Mouse (Mus musculus): Measurements from ENCODE around the gene Aasdhppt. TPM values are rescaled to one million over a fixed set of nuclear protein-coding genes. Genes with fewer than 3 reads are reported as not detected.
A peak's percentile ranks its signal among the peaks of the same experiment; 100 is the strongest.

Gene Aasdhppt
- 30.7 and 35.0 TPM in 2 replicates for total RNA-seq (2014; fragmentation: Nextera tagmentation)
- 24.6 and 28.7 TPM in 2 replicates for total RNA-seq (2017)

DNA sequence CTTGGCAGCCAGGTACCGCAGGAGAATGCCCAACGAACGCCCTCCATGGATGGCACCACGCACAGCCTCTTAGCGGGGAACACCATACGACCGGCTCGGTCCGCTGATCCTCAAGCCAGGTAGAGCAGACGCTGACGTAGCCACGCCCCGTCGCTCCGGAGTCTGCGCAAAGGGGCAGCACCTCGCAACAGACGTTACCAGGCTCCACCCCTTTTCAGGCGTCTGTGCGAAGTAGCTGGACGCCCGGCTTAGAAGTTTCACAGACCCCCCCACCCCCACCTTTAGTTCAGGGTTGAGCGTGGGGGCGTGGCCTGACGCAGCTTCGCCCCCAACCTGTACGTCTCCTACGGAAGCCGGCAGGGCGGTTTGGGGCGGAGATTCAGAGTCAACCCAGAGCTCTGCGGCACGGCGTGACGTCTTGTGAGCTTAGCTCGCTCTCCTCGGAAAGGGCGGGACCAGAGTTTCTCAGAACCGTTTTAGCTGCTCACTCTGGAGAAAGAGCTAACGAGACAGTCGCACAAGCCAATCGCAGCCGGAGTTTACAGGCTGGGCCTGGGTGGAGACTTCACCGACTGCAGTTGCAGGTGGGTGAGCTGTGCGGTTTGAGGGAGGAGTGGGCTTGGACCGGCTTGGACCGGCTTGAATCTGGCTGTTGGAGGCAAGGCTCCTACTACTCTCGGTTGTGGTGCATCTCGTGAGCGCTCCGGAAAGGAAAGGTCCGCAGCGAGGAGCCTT lies at the start of gene Aasdhppt, which contains the start of gene Kbtbd3:
Gene Aasdhppt (minus strand): TSS at position 121 of the 735 bp plus-strand sequence.
Gene Kbtbd3 (plus strand): TSS at position 483 of the 735 bp plus-strand sequence.
- peak; percentile 79 for ATAC-seq (replicated peaks; ENCODE audit: poor library complexity, severe bottlenecking)

DNA sequence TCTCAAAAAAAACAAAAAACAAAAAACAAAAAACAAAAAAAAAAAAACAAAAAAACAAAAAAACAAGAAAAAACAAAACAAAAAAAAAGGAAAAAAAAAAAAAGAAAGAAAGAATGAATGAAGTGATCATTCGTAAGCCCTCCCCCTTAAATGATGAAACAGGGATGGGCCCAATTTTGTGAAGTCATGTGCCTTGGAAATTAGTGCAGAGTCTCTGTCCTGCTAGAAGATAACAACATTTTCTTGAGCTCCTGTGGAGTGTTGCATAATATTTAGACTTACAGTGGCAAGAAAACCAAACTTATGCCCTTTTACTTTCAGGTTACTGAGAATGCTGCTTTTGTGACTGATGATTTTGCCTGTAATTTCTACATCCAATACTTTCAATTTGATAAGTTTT lies 43.9 kb upstream of the Aasdhppt start:
- no peak for ATAC-seq (replicated peaks; ENCODE audit: poor library complexity, severe bottlenecking)

DNA sequence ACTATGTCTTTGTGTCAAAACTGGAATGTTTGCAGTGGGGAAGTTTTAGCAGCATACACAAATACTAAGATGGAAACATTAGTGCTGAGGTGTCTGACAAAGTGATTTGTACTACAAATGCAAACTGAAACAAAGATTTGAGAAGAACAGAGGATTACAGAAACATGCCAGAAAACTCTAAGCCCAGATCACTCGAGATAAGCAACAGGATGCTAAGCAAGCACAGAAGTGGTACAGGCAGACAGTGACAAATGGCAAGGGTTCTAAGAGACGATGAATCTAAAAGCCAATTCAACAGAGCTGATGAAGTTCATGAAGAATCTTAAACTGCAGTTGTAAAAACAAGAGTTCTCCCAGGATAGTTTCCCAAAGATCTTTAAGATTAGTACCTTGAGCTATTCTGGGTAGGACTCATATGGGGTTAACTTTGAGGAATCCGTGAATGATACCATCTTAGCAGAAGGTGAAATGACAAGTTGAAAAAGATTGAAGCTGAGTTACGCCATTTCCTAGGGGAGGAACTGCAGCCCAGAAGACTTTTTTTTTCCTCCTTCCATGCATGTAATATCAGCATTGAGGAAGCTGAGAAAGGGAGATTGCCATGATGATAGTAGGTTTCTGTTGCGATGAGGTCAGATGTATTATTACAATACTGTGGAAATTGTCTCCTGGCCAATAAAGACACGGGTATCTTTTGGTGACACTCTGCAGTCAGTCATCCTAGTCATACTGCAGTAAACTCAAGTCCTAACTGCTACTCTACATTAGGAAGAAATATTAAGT lies 9.9 kb upstream of the Aasdhppt start:
- peak; percentile 99 for ATAC-seq (replicated peaks; ENCODE audit: poor library complexity, severe bottlenecking)

DNA sequence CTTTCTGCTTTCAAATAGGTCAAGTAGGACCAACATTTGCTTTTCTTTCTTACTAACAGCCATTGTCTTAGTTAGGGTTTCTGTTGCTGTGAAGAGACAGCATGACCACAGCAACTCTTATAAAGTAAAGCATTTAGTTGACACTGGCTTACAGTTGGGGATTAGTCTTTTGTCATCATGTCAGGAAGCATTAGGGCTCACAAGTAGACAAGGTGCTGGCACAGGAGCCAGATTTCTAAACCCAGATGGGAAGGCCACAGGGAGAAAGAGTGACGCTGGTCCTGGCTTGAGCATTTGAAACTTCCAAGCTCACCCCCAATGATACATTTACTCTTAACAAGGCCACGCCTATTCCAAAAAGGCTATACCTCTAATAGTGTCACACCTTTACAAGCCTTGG lies 6.5 kb upstream of the Aasdhppt start:
- no peak for ATAC-seq (replicated peaks; ENCODE audit: poor library complexity, severe bottlenecking)

DNA sequence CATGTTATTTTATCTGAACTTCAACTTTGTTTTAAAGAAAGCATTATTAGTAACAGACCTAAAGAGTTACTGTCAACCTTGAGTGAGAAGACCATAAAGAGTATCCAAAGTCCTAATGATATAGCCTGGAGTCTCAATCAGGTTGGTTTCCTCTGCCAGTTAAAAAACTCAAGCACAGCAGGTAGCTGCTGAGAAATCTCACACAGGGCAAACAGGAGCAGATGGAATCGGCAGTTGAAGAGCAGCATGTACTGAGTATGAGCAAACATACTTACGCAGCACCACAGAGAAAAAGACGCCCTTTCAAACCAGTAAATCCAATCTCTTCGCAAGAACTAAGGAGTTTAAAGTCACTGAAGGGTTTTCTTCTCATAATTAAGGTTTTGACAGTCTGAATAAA lies 4.7 kb upstream of the Aasdhppt start:
- no peak for ATAC-seq (replicated peaks; ENCODE audit: poor library complexity, severe bottlenecking)

DNA sequence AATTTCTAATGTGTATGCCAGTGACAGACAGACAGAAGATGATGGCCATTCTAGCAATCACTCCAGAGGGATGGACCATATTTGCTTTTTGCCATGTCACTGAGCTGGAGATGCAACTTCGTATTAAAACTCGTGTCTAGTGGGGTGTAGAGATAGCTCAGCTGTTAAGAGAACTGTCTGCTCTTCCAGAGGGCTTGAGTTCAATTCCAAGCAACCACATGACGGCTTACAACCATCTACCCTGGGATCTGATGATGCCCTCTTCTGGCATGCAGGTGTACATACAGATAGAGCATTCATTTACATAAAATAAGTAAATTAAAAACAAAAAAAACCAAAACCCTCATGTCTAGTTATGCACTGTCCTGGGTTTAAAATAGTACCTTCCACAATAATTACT lies 1.9 kb upstream of the Aasdhppt start:
- no peak for ATAC-seq (replicated peaks; ENCODE audit: poor library complexity, severe bottlenecking)

DNA sequence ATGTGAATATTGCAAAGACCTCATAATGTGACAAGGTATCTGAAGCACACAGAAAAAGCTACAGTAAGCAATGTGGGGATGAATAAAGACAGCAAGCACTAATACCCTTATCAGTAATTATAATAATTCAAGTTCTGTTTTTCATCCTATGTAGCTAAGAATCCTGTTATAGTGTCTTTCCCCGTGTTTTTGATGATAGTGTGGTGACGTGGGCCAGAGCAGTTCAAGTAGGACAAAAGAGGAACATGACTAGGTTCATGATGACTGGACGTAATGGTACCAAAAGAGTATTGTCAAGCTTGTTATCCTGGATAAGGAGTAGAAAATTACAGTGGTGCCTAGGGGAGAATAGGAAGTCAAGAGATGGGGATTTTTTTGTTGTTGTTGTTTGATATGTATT lies 1.4 kb upstream of the Aasdhppt start:
- ATAC-seq (replicated peaks; ENCODE audit: poor library complexity, severe bottlenecking), result peak; percentile 24

DNA sequence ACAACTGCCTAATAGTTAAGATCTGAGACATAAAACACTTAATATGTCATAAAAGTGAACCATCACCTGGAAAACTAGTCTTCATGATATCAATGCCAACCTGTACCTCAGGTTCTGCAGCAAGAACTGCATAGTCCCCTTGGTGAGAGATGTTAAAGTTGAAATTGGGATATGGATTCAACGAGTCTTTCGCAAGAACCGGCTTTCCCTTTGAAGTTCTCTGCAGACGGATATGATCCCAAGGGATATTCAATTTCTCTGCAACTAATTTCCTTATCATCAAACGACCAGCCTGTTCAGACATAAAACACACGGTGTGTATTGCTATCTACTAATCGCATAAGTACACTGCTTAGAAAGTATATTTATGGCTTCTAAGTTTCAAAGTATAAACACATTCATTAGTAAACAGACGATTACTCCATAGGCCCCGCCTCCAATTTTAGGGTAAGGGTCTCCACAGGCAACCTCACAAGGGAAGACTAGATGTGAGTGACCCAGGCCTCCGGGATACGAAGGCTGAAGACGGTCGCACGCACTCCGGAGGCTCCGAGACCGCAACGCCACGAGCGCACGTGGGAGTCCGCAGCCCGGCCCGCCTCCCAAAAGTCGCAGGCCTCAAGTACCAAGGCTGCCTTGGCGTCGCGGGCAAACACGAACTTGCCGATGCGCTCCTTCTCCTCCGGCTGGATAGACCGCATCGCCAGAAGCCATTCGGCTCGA lies 482 bp downstream of the Aasdhppt start:
- peak; percentile 55 for ATAC-seq (replicated peaks; ENCODE audit: poor library complexity, severe bottlenecking)

DNA sequence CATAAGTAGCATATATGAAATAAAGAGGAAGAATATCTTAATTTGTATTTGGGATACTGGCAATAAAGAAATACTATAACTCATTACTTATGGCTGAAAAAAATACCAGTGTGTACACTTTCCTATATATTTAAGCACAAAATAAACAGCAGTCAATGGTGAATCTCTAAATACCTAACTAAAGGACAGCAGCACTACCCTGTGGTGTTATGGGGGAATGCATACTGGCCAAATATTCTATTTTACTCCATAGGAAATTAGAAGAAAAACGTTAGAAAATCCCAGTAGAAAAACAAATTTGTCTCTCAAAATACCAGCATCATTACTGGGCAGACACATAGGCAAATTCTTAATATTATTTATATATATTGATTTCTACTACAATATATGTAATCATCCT lies 4.4 kb downstream of the Aasdhppt start:
- no peak for ATAC-seq (replicated peaks; ENCODE audit: poor library complexity, severe bottlenecking)

DNA sequence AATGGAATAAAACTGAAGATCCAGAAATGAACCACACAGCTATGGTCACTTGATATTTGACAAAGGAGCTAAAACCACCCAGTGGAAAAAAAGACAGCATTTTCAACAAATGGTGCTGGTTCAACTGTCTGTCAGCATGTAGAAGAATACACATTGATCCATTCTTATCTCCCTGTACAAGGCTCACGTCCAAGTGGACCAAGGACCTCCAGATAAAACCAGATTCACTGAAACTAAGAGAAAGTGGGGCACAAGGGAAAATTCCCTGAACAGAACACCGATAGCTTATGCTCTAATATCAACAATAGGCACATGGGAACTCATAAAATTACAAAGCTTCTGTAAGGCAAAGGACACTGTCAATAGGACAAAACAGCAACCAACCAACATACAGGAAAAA lies 8.8 kb downstream of the Aasdhppt start:
- ATAC-seq (replicated peaks; ENCODE audit: poor library complexity, severe bottlenecking), result no peak

DNA sequence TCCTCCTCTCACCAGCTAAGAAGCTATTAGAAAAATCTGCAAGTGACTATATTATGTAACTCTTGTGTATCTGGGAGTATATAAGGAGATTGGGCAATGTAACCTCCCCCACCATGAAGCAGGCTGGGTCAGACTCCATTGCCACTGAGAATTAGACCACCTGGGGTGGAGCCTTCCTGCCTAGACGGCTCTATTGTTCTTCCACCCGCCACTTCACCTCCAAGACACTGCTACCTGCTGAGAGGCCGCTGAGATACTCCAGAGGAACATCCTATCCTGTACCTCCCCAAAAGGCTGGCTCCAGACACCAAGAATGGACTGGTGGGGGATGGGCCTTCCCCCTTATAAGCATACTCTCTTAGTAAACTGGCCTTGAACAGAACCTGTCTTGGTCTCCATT lies 25.4 kb downstream of the Aasdhppt start:
- no peak for ATAC-seq (replicated peaks; ENCODE audit: poor library complexity, severe bottlenecking)

DNA sequence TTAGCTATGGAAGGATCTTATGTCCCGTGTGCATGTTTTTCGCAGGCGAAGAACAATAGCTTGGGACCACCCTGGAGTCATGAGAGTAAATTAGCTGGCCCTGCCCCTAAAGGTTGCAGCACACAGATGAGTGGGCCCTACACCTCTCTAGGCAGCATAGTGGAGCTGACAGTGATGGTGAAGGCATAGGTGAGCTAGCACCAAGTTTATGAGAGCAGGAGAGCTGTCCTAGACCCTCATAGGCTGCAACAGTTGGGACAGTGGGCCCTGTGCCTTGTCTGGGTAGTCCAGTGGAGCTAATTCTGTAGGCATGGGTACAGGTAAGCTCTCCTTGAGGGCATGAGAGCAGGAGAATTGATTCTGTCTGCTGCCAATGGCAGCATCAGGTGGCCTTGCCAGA lies 42.4 kb downstream of the Aasdhppt start:
- no peak for ATAC-seq (replicated peaks; ENCODE audit: poor library complexity, severe bottlenecking)

DNA sequence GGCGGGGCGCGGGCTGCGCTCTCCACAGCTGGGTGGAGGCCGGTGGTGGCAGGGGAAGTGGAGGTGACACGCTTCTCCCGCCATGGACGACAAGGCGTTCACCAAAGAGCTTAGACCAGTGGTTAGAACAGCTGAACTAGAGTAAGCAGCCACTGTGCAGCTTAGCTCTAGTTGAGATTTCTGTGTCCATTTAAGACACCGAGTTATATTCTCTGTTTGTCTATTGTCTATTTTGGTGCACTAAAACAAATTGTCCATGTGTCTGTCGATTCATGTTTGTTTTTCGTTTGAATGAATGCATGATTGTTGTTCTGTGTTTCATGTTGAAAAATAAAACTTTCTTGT lies 48.6 kb downstream of the Aasdhppt start:
- no peak for ATAC-seq (replicated peaks; ENCODE audit: poor library complexity, severe bottlenecking)

DNA sequence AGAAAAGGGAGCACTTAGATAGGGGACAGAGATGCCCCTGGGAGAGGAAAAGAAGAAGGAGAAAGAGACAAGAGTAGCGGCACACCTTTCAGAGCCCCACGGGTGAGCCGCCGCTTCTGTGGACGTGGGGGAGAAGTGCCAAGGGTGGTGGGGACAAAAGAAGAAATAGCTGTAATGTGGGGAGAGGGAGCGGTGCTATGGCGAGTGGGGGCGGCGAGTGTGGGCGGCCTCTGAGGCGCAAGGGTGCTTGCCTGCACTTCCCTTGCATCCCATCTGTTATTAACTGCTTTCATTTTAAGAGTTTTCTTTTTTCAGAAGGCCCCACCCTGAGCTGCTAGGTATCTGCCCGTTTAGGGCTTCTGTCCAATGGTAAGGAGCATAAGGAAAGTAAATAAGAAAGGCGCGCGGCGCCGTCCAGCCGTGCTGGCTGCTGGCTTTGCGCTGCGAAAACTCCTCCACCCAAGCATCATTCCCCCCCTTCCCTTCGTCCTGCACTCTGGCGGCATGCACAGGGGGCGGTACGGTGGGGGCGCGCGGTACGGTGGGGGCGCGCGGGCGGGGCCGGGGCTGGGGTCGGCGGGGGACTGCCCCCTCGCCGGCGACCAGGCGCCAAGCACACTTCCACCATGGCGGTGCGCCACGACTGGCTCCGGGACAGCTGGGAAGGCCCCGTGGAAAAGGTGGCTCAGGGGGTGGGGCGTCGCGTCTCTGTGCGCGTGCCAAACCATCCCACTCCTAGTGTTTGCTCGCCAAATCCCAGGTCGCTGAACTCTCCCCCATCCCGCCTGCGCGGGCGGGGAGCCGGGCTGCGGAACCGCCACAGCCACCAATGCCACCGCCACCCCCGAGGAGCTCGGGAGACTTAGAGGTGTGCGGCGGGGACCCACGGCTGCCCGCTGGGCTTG lies 49.2 kb downstream of the Aasdhppt start:
- no peak for ATAC-seq (replicated peaks; ENCODE audit: poor library complexity, severe bottlenecking)

DNA sequence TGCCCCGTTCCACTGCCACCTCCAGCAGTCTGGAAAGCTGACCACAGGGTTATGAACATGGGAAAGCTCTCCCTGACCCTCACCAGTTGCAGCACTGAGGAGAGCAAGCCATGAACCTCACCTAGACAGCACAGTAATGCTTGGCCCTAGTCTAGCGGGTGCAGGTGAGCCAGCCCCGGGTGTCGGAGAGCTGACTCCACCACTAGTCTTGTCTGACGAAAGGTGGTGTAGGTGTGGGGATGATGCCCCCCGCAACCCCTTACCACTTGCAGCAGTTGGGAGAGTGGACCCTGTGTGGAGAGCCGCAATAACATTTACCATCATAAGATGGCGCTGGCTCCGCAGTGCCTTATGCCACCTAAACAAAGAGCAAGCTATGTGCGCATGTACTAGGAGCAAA lies 50.2 kb downstream of the Aasdhppt start:
- no peak for ATAC-seq (replicated peaks; ENCODE audit: poor library complexity, severe bottlenecking)

Other genes starting within 250 kb of the Aasdhppt start
- 2.3 and 4.8 TPM in 2 replicates for gene Kbtbd3, start 362 bp upstream of the Aasdhppt start, total RNA-seq (2014; fragmentation: Nextera tagmentation)
- gene Kbtbd3, start 362 bp upstream of the Aasdhppt start, total RNA-seq (2017), result 1.6 and 3.8 TPM in 2 replicates
- gene Msantd4, start 67.1 kb upstream of the Aasdhppt start, total RNA-seq (2014; fragmentation: Nextera tagmentation), result 11.5 and 16.1 TPM in 2 replicates
- 27.0 and 33.5 TPM in 2 replicates for gene Msantd4, start 67.1 kb upstream of the Aasdhppt start, total RNA-seq (2017)

Measured in granulocyte monocyte progenitor cell, adult 5-6 weeks (primary cell).